Mouse (Mus musculus): ENCODE measurements around the gene Ifitm1.
"Not testable (repeated sequence)": the region's sequence is repeated elsewhere in the genome, so short reads cannot be mapped to it uniquely, and the experiment has no call there.

Ifitm1 gene

DNA sequence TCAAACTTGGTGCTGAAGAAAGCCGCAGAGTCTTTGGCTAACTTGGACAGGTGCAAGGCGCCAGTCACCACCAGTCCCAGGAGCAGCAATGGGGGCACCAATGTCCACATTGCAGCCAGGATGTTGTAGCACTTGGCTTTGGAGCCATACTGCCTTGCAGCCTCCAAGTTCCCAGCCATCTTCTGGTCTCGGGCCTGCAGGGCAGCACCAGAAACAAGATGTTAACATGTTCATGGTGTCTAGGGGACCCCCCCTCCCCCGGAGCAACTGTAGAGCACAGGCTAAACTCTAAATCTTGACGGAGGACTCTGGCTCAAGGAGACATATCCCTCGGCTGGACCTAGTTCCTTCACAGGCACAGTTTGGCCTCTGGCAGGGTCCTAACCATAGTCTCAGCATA is 17.8 kb upstream of the Ifitm1 start:
- ATAC-seq (ENCODE audit: insufficient number of reproducible peaks, low FRiP score, low TSS enrichment): no peak

DNA sequence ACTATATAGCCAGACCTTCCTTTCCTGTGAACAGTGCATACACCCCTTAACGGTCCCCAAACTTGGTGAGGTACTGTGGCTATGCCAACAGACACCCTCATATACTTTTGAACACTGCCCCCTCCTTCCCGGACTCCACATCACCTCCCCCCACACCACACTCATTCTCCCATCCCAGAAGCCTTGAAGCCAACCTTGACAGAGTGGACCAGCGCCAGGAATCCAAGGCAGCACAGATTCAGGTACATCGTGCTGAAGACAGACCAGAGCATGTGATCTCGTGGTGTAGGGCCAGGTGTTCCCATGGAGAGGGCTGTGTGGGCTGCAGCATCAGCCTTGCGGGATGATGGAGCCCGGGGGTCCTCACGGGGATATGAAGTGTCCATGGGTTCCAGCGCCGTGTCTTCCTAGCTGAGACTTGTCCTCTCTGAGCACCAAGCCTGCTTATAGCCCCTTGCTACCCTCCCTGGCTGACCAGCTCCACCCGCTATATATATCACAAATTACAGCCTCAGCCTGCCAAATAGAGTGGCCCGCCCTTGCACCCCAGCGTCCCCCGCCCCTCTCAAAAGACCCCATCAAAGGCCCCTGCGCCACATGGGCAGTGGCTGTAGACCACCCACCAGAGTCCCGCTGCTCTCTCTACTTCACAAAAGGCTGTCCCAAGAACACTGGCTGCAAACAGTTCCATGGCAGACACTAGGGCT is 17.0 kb upstream of the Ifitm1 start, which contains the start of gene Ifitm5:
Gene Ifitm5 (minus strand): TSS at position 468 of the 707 bp plus-strand sequence.
- ATAC-seq (ENCODE audit: insufficient number of reproducible peaks, low FRiP score, low TSS enrichment): no peak

DNA sequence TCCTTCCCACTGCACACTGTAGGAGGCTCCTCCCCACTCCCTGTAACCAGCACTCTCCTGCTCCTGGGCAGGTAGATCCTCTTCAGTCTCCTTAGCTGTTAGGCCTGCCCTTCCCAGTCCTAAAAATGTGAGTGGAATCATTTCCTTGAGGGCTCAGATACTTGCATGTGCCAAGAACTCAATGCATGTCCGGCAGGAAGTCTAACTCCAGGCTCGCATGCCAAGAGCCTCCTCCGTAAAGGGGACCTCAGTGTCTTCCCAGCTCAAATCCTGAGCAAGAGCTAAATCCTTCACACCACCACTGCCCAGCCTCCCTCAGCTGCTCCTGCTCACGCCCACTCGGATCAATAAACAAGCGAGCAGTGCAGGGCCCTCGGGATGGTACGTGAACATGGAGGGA is 16.0 kb upstream of the Ifitm1 start:
- ATAC-seq (ENCODE audit: insufficient number of reproducible peaks, low FRiP score, low TSS enrichment): no peak

DNA sequence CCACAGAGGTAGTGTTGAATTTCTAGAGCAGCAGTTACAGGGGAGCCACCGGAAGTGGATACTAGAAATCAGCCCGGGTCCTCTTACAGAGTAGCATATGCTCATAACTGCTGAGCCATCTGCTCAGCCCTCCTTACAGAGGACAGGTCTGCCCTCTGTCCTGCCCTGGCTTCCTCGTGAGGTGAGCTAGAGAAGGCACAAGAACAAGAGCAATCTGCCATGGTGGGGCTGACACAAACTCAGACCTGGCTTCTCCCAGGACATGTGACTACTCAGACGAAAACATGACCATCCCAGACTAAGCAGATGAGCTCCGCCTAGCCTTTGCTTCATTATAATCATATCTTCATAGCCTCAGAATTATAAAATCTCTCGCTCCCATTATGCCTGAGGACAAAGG is 15.3 kb upstream of the Ifitm1 start:
- no peak for ATAC-seq (ENCODE audit: insufficient number of reproducible peaks, low FRiP score, low TSS enrichment)

DNA sequence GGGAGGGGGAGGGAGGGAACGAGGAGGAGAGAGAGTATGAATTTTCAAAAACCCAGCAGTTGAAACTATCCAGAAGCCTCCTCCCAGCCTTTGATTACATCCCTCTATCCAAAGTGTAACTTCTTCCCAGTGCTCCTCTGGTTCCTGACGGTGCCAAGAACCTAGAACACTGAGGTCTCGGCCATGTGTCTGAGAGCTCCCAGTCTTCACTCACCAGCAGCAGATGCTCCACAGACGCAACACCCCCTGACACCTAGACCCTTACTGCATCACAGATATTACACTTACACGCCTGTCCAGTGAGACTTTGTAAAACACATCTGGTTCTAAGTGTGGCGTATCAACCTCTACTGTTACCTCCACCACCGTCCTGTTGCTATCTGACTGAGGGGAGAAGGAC is 14.6 kb upstream of the Ifitm1 start:
- ATAC-seq (ENCODE audit: insufficient number of reproducible peaks, low FRiP score, low TSS enrichment): no peak

DNA sequence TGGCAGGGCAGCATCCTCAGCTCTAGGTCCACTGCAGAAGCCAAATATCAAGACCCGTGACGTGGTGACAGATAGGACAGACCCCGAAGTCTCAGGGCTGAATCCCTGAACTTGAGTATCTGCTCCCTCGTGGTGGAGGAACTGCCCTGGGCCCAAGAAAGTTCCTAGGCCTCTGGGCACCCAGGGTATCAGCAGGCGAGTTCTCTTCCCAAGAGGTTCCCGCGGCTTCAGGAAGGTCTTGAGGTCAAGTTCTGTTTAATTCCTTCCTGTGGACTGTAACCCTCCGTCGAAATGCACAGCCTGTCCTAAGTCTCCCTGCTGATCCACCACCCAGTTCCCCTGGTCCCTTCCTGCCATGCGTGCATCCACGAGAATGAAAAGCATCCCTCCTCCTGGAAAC is 13.9 kb upstream of the Ifitm1 start:
- no peak for ATAC-seq (ENCODE audit: insufficient number of reproducible peaks, low FRiP score, low TSS enrichment)

DNA sequence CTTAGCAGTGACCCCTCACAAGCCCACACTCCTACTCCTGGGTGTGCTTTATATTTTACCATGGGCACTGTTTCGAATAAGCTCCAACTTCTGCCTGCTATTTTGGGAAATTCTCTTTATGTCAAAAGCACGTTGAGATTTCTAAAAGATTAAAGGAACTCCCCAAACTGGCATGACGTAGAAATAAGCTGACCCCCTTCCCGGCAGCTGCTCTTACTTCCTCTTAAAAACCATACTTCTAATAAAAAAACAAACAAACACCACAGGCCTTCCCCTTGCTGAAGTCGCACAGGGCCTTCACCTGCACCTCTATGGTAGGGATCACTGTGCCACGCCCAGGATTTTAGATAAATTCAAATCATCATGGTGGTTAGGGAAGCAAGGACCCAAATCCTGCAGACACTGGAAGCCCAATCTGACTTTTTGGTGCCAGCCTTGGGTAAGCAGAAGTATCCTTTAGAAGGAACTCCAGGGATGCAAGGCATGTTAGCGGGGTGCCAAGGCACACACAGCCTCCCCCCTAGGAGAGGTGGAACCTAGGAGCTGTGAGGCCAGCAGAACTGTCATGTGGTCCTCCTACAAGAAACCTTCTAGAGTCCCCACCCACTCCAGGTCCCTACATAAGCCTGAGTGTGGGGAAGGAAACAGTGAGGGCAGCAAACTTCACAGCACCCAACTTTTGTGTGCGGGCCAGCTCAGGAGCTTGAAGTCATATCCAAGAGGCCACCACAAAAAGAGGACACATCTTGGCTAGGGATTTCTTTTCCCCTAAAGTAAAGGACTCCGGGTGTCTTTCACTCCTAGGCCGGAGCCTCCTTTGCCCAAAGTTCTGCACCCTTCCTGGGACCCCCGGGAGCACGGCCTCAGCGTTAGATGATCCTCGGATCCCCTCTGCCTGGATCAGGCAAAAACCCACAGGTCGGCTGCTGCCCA is 13.0 kb upstream of the Ifitm1 start:
- no peak for ATAC-seq (ENCODE audit: insufficient number of reproducible peaks, low FRiP score, low TSS enrichment)

DNA sequence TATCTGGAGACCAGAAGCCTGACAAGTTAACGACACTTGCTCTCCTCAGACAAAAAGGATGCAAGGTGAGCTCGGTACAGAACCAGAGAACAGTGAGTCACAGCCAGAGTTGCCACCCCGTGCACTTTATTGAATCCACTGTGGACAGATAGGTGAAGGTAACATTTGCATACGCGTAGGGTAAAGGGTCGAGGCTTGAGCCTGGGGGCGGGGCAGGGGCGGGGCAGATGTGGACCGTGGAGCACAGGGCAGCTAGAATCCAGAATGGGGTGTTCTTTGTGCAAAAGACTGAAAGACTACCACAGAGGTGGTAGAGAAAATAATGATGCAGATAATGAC is 12.3 kb upstream of the Ifitm1 start:
- ATAC-seq (ENCODE audit: insufficient number of reproducible peaks, low FRiP score, low TSS enrichment): no peak

DNA sequence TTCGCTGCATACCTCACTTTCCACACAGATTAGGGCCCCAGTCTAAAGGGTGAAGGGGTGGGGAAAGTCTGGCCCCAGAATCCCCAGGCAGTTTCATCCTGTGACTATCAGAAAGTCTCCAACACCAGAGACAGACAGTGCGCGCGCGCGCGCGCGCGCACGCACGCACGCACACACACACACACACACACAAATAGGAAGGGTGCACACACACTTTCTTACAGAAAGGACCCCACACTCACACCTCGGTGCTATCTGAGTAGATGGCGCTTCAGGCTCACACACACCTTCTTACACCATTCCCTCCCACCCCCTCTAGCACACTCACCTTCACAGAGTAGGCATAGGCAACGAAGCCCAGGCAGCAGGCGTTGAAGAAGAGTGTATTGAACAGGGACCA is 11.7 kb upstream of the Ifitm1 start:
- ATAC-seq (ENCODE audit: insufficient number of reproducible peaks, low FRiP score, low TSS enrichment): no peak

DNA sequence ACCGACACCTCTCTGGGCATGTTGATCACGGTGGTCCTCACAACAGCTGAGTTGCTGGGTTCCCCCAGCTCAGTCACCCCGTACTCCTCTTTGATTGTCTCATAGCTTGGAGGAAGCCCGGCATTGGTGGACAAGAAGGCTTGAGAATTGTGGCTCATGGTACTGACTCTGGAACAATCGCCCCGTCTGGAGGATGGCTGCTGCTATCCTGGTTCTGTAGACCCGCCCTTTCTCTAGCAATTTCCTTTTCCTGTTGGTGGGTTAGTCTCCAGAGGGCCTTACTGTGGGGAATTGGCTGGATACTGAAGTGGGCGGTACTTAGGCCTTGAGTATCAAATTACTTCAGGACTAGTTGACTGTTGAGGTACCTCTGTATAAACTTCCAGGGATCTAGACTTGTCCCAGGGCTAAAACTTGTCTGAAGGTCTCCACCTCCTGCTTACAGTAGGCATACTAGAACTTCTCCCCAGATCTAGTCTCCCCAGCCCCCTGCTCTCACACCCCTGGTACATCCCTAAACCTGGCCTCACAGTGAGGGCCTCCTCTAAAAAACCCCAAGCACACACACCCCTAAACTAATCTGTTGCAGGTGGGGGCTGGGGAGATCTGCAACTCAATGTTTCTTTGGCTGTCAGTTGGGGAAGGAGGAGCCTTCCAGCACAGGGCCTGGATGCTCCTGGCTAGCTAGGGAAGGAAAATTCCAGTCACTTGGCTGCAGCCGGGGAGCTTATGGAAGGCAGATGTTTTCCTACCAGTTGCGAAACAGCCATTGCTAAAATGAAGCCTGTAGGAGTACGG is 11.1 kb upstream of the Ifitm1 start, which contains the start of the genes Gm45717 and Ifitm2:
Gene Gm45717 (minus strand): TSS at position 180 of the 798 bp plus-strand sequence.
Gene Ifitm2 (minus strand): TSS at position 230 of the 798 bp plus-strand sequence.
- ATAC-seq (ENCODE audit: insufficient number of reproducible peaks, low FRiP score, low TSS enrichment): no peak

DNA sequence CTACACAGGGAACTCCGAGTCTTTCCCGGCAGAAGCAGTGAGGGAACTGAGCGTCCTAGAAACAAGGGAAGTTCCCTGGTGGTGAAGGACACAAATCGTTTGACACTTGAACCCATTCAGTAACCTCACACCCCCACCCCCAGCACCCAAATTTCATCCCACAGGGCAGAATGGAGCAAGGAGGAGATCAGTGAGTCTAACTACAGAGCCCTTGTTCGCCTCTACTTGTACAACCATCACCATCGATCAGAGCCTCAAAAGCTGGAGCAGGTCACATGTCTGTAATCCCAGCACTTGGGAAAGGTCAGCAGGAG is 10.5 kb upstream of the Ifitm1 start:
- no peak for ATAC-seq (ENCODE audit: insufficient number of reproducible peaks, low FRiP score, low TSS enrichment)

DNA sequence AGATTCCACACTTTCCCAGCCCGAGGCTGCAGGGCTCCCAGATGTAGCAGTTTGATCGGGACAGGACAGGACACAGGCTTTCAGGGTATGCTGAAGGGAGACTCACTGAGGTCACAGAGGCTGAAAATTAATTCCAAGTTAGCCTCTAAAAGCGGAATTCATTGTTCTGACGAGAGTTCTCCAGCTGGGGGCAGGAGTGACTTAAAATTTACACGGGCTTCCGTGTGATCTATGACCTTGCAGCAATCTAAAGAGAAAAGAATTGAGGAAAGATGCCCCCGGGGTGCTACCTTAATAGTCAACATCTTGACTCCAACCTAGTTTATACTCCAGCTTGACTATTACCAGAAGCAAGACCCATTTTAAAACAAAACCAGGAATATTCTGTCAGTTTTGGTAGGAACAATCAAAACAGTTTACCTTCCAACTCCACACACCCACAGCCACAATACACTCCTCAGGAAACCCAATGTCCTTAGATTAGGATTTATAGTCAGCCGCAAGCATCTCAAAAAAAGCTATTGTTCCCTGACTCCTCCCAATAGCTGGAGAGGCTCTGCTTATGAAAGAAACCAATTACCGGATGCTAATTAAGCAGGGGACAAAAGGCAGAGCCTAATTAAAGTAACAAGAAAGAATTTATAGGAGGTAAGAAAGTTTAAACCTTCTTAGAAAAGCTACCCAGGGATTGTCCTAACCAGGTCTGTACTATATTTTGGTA is 7.7 kb upstream of the Ifitm1 start:
- ATAC-seq (ENCODE audit: insufficient number of reproducible peaks, low FRiP score, low TSS enrichment): no peak

DNA sequence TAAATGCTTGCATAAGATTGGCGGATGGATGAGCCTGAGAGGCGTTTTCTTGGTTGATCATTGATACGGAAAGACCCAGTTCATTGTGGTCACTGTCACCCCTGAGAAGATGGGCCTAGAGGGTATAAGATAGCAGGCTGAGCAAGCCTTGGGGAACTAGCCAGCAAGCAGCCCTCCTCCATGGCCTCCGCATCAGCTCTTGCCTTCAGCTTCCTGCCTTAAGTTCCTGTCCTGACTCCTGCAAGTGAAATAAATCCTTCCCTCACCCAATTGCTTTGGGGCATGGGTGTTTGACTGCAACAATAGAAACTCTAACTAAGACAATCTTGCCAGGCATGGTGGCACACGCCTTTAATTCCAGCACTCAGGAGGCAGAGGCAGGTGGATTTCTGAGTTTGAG is 7.0 kb upstream of the Ifitm1 start:
- no peak for ATAC-seq (ENCODE audit: insufficient number of reproducible peaks, low FRiP score, low TSS enrichment)

DNA sequence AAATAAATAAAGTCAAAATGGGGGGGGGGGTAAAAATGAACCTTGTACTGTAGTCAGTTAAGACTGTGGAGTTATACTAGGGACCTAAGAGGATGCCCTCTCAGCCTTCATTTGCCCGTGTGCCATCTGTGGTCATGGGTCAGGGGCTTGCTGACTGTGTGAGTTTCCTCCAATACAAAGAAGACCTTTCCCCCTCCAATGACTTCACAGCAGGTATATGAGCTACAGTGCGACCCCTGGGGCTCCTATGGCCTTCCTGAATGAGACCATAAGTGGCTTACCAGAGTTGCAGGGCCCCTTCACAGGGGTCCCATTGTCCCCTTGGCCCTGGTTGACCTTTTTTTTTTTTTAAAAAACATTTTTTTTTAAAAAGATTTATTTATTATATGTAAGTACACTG is 5.6 kb upstream of the Ifitm1 start:
- ATAC-seq (ENCODE audit: insufficient number of reproducible peaks, low FRiP score, low TSS enrichment): no peak

DNA sequence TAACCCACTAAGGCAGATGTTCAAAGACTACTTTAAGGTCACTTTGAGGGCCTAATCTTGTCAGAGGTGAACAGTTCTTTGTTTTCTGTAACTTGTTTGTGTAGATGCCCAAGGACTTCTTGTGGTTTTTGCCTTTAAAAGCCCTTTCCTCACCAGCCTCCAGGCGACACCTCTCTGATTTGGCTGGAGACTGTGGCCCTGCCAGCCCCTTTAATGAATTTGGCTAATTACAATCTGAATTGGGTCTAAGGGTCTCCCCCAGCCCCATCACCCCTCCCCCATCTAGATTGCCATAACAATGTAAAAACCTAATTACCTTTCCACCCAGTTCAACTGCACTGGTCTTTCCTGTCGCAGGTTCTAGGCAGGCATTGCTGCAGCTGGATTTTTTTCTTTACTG is 4.3 kb upstream of the Ifitm1 start:
- ATAC-seq (ENCODE audit: insufficient number of reproducible peaks, low FRiP score, low TSS enrichment): no peak

DNA sequence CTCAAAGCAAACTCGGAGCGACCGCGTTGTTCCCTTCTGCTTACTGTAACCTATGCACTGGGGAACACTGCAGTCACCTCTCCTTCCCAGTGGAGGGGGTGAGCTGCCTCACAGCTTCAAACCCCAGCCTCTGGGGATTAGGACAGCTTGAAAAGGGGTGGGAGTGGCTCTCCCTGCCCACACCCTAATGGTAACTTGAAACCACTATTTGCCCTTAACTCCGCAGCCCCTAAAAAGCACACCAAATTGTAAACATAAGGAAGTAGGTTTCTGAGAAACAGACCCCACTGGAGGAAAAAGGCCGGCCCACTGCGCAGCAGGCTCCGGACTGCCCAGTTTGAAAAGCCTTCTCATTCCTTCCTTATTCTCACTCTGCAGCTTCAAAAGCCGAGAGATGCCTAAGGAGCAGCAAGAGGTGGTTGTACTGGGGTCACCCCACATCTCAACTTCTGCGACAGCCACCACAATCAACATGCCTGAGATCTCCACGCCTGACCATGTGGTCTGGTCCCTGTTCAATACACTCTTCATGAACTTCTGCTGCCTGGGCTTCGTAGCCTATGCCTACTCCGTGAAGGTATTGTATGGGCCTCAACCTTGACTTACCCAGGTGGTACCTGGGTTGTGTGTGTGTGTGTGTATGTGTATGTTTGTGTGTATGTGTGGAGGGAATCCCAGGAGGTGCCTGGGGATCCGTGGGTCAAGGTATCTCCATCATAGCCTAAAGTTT is 1.0 kb downstream of the Ifitm1 start:
- no peak for ATAC-seq (ENCODE audit: insufficient number of reproducible peaks, low FRiP score, low TSS enrichment)

DNA sequence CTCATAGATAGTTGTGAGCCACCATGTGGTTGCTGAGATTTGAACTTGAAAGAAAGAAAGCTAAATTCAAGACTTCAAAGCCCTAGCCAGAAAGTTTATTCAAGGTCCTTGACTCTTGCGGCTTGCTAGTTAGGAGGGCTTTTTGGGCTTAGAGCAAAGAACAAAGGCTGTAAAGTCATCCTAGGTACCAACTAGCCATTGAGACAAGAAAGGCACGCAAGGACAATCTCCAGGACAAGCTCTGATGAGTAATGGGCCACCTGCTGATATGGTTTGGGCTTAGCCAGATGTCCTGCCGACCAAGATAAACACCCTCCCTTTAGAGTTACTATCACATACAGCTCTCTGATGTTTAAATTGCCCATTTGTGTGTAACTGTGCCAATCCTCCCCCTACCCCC is 1.7 kb downstream of the Ifitm1 start:
- ATAC-seq (ENCODE audit: insufficient number of reproducible peaks, low FRiP score, low TSS enrichment): not testable (repeated sequence)

DNA sequence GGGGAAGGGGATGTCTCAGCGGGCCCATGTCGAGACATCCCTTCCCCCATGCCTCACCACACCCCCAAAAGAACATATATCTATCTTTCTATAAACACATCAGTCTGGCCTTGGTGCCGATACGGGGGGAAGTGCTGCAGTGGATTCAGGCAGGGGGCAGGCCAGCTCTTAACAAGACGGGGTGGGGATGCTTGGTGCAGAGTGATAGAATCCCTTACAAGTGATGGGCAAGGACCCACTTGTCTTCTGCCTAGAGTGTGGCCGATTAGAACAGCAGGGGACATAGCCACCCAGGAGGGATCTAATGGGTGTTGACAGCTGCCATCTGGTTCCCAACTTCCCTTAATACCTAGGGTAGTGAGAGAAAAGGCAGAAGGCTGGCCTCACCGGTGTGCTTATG is 3.9 kb downstream of the Ifitm1 start:
- no peak for ATAC-seq (ENCODE audit: insufficient number of reproducible peaks, low FRiP score, low TSS enrichment)

DNA sequence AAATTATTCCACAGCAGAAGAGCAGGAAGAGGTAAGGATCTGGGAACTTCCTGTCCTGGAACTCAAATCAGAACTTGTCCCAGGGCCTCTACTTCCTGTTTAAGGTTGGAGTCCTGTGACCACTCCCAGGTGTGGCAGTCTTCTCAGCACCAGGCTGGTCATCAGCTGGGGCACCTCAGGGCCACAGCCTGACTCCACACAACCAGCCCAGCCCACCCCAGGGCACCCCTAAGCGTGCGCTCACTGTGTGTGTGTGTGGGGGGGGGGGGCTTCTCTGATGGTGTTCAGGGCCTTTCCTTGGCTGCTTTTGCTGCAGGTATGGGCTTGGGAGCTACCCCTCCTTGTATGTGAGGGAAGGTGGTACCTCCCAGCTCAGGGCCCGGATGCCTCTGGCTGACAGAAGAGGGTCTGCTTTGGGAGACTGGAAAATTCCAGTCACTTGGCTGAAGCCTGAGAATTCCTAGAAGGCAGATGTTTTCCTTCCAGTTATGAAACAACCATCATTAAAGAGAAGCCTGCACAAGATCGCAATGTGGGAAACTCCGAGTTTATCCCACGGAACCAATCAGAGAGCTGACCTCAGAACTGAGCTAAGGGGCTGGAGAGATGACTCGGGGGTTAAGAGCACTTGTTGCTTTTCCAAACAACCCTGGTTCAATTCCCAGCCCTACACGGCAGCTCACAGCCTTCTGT is 4.6 kb downstream of the Ifitm1 start:
- ATAC-seq (ENCODE audit: insufficient number of reproducible peaks, low FRiP score, low TSS enrichment): no peak

Data from cerebellum, adult (tissue).